Mouse (Mus musculus) midbrain, embryonic 15.5 days (tissue): Measurements from ENCODE around the gene Slc30a9. TPM values are rescaled to one million over a fixed set of nuclear protein-coding genes. Genes with fewer than 3 reads are reported as not detected.

Experiments used
- ATAC-seq: fragments of 200-750 bp; cut with Nextera tagmentation; replicated peaks from 2 replicates; pipeline ENCODE4 v1.8.0; 2017; ENCODE audit warnings: moderate TSS enrichment
- H3K27ac ChIP-seq: fragments of 300-500 bp; sonication (generic); 2 replicates; pipeline ENCODE4 v1.5.1; 2015; ENCODE audit warnings: mild to moderate bottlenecking, inconsistent platforms
- H3K27me3 ChIP-seq: fragments of 300-500 bp; sonication (generic); replicated peaks from 2 replicates; pipeline ENCODE4 v1.6.1; 2015; ENCODE audit warnings: inconsistent platforms
- H3K36me3 ChIP-seq: fragments of 300-500 bp; sonication (generic); replicated peaks from 2 replicates; pipeline ENCODE4 v1.6.1; 2015; ENCODE audit warnings: inconsistent platforms
- H3K4me1 ChIP-seq: fragments of 300-500 bp; sonication (generic); 2 replicates; pipeline ENCODE4 v1.6.1; 2015; ENCODE audit warnings: inconsistent platforms
- H3K4me2 ChIP-seq: fragments of 300-500 bp; sonication (generic); 2 replicates; pipeline ENCODE4 v1.6.1; 2015; ENCODE audit warnings: inconsistent platforms, mild to moderate bottlenecking, moderate library complexity
- H3K4me3 ChIP-seq: fragments of 300-500 bp; sonication (generic); 2 replicates; pipeline ENCODE4 v1.5.1; 2015; ENCODE audit warnings: mild to moderate bottlenecking, inconsistent platforms
- H3K9ac ChIP-seq: fragments of 300-500 bp; sonication (generic); 2 replicates; pipeline ENCODE4 v1.6.1; 2015; ENCODE audit warnings: mild to moderate bottlenecking, inconsistent platforms
- H3K9me3 ChIP-seq: fragments of 300-500 bp; sonication (generic); 2 replicates; pipeline ENCODE4 v1.6.1; 2016; ENCODE audit warnings: inconsistent platforms
- WGBS: fragments of 180-500 bp; shearing (Covaris S2); methylation state at CpG from one replicate; pipeline ENCODE4 v1.1.7; 2015; ENCODE audit warnings: mixed read lengths; 5-methylcytosine and 5-hydroxymethylcytosine counted together
- polyA plus RNA-seq: library from polyadenylated mRNA; unstranded; fragments of >200 nt; fragmentation: Nextera tagmentation; extraction: Ambion mirVana; gene quantifications from 2 replicates; pipeline ENCODE4 v1.2.1, GENCODE M21; 2015

Gene Slc30a9
- polyA plus RNA-seq, 1 experiment from 2014 or later, result 158 TPM

DNA sequence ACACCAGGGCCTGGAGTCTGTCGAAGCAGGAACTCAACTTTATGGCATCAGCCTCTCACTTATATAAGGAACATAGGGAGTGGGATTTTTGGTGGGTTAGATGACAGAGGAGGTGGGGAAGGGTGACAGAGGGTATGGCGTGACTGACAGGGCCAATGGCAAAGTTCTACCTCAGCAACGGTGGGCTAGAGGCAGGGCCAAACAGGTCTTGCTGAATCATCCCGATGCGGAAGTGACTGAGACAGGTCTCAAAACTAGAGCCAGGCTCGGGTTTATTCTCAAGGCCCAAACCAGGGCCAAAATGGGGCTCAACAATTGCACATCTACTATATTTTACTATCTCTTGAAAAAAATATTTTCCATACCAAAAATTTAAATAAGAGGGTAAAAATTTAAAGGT lies 34.1 kb downstream of the Slc30a9 start:
- H3K36me3 ChIP-seq, result peaks cover 23% of the 10 kb centered on the region; the same call in 1 of the 2 replicates
- H3K27me3 ChIP-seq, result no peaks in the 10 kb centered on the region
- no peaks in the 10 kb centered on the region for H3K9me3 ChIP-seq
- ATAC-seq, result no peak
- H3K27ac ChIP-seq, result no peak overlapping the region
- no peak overlapping the region for H3K4me2 ChIP-seq
- no peak overlapping the region for H3K4me3 ChIP-seq
- no peak overlapping the region for H3K9ac ChIP-seq
- no peaks in the 10 kb centered on the region for H3K4me1 ChIP-seq
- 93% methylated on average over 6 of the region's 6 CpGs for WGBS

DNA sequence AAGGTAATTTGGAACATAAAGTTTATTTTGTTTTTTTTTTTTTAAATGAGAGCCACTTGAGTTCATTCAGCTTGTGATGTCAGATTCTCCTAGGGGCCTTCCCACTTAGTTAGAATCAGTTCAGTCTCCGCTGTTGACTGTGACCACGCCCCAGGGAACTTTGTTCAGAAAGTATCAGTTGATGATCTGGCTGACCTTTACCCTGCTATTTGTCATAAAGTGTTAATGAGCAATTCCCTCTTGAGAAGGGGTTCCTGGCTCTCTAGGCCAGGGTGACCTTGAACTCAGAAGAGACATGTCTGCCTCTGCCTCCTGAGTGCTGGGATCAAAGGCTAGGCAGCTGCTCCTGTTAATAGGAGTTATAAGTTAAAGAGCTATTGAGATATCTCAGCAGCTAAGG lies 40.3 kb downstream of the Slc30a9 start:
- no peak overlapping the region for H3K4me3 ChIP-seq
- 97% methylated on average over 2 of the region's 2 CpGs for WGBS
- H3K9ac ChIP-seq, result no peak overlapping the region
- ATAC-seq, result no peak
- no peak overlapping the region for H3K4me2 ChIP-seq
- H3K27ac ChIP-seq, result no peak overlapping the region
- no peaks in the 10 kb centered on the region for H3K4me1 ChIP-seq
- H3K27me3 ChIP-seq, result no peaks in the 10 kb centered on the region
- no peaks in the 10 kb centered on the region for H3K9me3 ChIP-seq
- peaks cover 33% of the 10 kb centered on the region; the same call in 1 of the 2 replicates for H3K36me3 ChIP-seq

DNA sequence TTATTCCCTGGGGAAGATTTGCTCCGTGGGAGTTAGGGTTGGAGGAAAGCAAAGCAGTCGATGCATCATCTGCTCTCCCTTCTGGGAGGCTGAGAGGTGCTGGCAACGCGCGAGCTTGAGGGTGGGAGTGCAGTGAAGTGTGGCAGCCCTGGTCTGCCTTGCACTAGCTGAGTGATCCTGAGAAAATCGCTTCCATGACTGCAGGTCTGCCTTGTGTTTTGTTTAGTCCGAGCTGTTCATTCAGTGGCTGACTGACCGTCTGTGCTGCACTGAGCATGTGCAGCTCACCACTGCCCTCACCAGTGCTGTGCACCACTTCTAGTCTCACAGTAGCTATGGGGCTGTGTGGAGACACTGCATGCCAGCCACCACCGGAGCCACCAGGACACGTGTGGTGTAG lies 42.2 kb downstream of the Slc30a9 start:
- Histone ChIP-seq H3K4me3 (no peak overlapping the region), H3K27ac (no peak overlapping the region), H3K27me3 (no peaks in the 10 kb centered on the region), H3K9me3 (no peaks in the 10 kb centered on the region), H3K9ac (no peak overlapping the region), H3K4me1 (no peaks in the 10 kb centered on the region), H3K4me2 (no peak overlapping the region), H3K36me3 (peaks cover 28% of the 10 kb centered on the region; the same call in 1 of the 2 replicates)
- 70% methylated on average over 10 of the region's 10 CpGs for WGBS
- no peak for ATAC-seq

DNA sequence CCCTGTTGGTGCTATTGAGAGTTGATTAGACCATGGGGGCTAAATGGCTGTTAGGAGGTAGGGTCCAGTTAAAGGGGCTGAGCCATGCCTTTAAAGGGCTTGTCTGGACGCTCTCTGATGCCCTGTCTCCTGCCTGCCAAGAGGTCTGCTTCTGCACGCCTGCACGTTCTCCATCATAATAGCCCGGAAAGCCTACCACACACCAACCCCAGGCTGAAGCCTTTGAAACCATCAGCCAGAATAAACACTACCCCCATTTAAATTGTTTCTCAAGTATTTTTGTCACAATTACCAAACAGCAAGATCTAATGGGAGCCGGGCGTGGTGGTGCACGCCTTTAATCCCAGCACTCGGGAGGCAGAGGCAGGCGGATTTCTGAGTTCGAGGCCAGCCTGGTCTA lies 55.6 kb downstream of the Slc30a9 start:
- H3K4me3 ChIP-seq, result no peak overlapping the region
- H3K4me2 ChIP-seq, result no peak overlapping the region
- ATAC-seq, result no peak
- H3K36me3 ChIP-seq, result no peaks in the 10 kb centered on the region
- H3K27me3 ChIP-seq, result no peaks in the 10 kb centered on the region
- WGBS, result 95% methylated on average over 10 of the region's 10 CpGs
- H3K27ac ChIP-seq, result no peak overlapping the region
- H3K9me3 ChIP-seq, result no peaks in the 10 kb centered on the region
- no peaks in the 10 kb centered on the region for H3K4me1 ChIP-seq
- H3K9ac ChIP-seq, result no peak overlapping the region

DNA sequence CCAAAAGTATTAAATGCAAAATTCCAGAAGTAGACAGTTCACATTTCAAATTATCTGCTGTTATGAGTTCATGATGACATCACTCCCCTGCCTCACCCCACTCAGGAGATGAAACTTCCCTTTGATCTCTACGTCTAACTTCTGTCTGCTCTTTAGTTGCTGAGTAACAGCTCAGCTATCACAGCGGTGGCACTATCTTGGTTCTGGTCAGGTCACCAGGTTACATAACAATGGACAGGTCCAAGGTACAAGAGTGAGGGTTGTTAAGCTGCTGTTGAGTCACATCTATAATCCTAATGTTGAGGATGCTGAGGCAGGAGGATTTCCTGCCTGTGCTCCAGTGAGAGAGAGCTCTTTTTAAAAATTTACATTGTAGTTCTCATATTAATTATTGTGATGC lies 56.2 kb downstream of the Slc30a9 start:
- Histone ChIP-seq H3K4me2 (no peak overlapping the region), H3K27ac (no peak overlapping the region), H3K4me1 (no peaks in the 10 kb centered on the region), H3K9ac (no peak overlapping the region), H3K9me3 (no peaks in the 10 kb centered on the region), H3K27me3 (no peaks in the 10 kb centered on the region), H3K36me3 (no peaks in the 10 kb centered on the region), H3K4me3 (no peak overlapping the region)
- whole genome bisulfite sequencing, result 94% methylated on average over 2 of the region's 2 CpGs
- no peak for ATAC-seq

DNA sequence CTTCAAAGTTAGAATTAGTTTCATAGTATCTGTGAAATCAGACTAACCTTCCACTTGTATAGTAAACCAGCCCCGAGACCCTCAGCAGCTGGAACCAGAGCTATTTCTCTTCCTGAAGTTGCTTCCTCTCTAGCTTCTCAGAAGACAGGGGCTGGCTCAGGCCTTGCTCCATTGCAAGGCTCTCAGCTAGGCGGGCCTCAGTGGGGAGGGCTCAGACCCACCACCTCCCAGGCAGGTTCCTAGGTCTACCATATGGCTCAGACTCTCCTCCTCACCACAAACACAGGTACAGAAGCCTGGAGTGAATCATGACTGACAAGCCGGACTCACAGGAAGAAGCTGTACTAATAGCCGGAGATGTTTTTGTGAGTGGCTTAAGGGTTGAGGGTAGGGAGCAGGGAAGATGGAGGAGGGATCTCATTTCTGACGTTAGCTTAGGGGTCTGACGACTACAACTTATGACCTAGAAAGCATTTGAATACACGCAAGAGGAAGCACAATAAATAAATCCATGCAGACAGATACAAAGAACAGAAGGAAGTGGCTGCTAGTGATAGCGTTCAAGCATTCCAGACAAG lies 70.4 kb downstream of the Slc30a9 start:
- Histone ChIP-seq H3K27me3 (no peaks in the 10 kb centered on the region), H3K9ac (no peak overlapping the region), H3K36me3 (no peaks in the 10 kb centered on the region), H3K4me1 (no peaks in the 10 kb centered on the region), H3K27ac (no peak overlapping the region), H3K4me3 (no peak overlapping the region), H3K9me3 (no peaks in the 10 kb centered on the region), H3K4me2 (no peak overlapping the region)
- 89% methylated on average over 8 of the region's 8 CpGs for WGBS
- no peak for ATAC-seq

DNA sequence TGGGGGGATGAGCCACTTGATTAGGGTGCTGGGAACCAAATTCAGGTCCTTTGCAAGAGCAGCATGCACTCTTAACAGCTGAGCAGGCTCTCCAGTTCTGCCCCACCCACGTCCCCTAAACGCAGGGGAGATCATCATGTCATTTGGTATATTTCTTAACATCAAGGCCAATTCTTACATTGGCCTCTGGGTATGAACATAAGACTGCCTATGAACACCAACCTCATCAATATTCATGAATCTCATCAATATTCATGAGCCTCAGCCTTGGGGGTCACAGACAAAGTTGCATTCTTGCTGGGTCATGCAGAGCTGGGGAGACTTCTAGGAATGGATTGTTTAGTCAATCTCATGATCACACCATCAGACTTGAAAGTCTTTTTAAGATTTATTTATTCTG lies 74.9 kb downstream of the Slc30a9 start:
- ATAC-seq, result no peak
- H3K27me3 ChIP-seq, result no peaks in the 10 kb centered on the region
- H3K4me2 ChIP-seq, result no peak overlapping the region
- no peak overlapping the region for H3K27ac ChIP-seq
- no peaks in the 10 kb centered on the region for H3K9me3 ChIP-seq
- no peak overlapping the region for H3K9ac ChIP-seq
- no peak overlapping the region for H3K4me3 ChIP-seq
- no peaks in the 10 kb centered on the region for H3K36me3 ChIP-seq
- H3K4me1 ChIP-seq, result no peaks in the 10 kb centered on the region
- WGBS, result 43% methylated on average over 2 of the region's 2 CpGs

DNA sequence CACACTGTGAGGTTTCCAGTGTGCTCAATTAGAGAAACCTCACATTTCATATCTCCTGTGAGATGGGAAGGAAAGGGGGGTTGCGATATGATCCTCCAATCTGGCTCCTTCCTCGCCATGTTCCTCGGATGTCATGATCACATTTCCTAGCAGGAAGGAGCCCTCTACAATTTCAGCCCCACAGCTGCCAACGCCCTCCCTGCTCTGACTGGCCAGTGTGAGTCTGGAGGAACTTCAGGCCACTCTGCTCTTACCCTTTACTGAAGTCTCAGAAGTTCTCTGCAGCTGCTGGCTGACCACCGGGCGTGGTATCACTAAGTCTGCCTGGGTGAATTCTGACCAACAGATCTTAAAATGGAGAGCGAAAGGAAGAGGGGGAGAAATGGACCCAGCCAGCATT lies 75.8 kb downstream of the Slc30a9 start:
- H3K27me3 ChIP-seq, result no peaks in the 10 kb centered on the region
- WGBS, result 91% methylated on average over 7 of the region's 7 CpGs
- no peak overlapping the region for H3K4me3 ChIP-seq
- H3K9ac ChIP-seq, result no peak overlapping the region
- ATAC-seq, result no peak
- no peaks in the 10 kb centered on the region for H3K9me3 ChIP-seq
- H3K27ac ChIP-seq, result no peak overlapping the region
- no peaks in the 10 kb centered on the region for H3K36me3 ChIP-seq
- H3K4me2 ChIP-seq, result no peak overlapping the region
- no peaks in the 10 kb centered on the region for H3K4me1 ChIP-seq

DNA sequence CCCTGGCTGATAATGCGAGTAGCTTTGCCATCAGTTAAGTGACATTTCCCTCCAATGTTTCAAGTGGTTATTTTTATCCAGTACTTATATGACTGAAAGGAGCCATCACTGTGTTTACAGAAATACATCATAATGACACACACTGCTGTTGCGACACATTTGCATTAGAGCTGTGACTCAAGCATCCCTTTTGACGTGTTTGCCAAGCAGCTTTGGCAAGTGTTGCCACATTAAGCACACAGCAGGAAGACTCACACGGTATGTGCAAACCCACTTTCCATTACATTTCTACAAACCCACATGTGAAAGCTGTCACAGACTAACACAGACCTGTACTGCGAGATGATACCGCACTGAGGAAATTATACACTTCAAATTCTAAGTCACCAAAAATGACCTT lies 87.2 kb downstream of the Slc30a9 start:
- Histone ChIP-seq H3K36me3 (0 out of 2 replicates have a peak, but pooled peaks cover 2% of the 10 kb centered on the region), H3K27ac (no peak overlapping the region), H3K4me1 (no peaks in the 10 kb centered on the region), H3K9me3 (no peaks in the 10 kb centered on the region), H3K4me2 (no peak overlapping the region), H3K9ac (no peak overlapping the region), H3K27me3 (no peaks in the 10 kb centered on the region), H3K4me3 (no peak overlapping the region)
- WGBS, result 86% methylated on average over 6 of the region's 6 CpGs
- ATAC-seq, result no peak

DNA sequence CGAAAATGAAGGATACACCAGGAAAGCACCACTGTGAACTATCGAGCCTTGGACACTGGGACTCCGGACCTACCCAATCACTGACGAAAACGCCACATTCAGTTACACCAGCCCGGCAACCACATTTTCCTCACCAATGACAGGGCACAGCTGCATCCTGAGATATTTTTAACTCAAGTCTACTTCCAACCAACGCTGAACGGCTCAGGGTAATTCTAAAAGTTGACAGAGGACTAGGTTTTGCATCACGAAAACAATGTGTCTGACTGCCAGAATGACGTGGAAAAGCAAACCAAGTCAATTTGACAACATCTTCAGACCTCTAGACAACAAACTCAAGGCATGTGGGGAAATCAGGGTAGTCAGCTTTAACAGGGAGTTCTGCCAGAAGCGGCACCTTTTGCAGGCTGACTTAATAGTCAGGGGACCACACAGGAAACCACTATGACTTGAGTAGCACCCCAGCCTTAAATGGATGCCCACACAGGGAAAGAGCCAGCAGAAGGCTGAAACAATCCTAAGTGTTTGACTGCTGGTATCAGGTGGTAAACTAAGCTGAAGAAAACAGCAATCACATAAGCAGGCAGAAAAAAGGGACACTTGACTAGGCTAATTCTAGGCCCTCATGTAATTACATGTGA lies 88.6 kb downstream of the Slc30a9 start:
- Histone ChIP-seq H3K4me3 (no peak overlapping the region), H3K9me3 (no peaks in the 10 kb centered on the region), H3K27ac (no peak overlapping the region), H3K4me2 (no peak overlapping the region), H3K36me3 (0 out of 2 replicates have a peak, but pooled peaks cover 2% of the 10 kb centered on the region), H3K4me1 (no peaks in the 10 kb centered on the region), H3K9ac (no peak overlapping the region), H3K27me3 (no peaks in the 10 kb centered on the region)
- ATAC-seq, result no peak
- 94% methylated on average over 11 of the region's 11 CpGs for WGBS

DNA sequence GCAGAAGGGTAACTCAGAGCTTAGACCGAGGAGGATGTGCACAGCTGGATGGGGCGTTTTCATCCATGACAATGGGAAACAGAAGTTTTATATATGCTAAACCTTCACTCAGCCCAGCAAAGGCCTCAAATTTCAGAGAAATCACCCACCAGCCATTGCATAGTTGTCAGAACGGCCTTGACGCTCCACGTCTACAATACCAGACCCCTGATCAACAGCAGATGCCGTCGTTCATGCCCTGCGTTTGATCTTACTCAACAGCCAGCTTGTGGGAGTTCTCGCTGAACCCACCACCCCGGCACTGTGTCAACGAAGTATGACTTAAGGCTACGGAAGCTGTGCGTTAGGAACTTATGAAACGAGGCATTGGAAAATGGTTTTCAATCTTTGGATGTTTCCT lies 90.4 kb downstream of the Slc30a9 start:
- Histone ChIP-seq H3K4me2 (no peak overlapping the region), H3K27me3 (no peaks in the 10 kb centered on the region), H3K4me3 (no peak overlapping the region), H3K4me1 (no peaks in the 10 kb centered on the region), H3K27ac (no peak overlapping the region), H3K36me3 (0 out of 2 replicates have a peak, but pooled peaks cover 2% of the 10 kb centered on the region), H3K9me3 (no peaks in the 10 kb centered on the region), H3K9ac (no peak overlapping the region)
- WGBS, result 86% methylated on average over 14 of the region's 14 CpGs
- no peak for ATAC-seq

DNA sequence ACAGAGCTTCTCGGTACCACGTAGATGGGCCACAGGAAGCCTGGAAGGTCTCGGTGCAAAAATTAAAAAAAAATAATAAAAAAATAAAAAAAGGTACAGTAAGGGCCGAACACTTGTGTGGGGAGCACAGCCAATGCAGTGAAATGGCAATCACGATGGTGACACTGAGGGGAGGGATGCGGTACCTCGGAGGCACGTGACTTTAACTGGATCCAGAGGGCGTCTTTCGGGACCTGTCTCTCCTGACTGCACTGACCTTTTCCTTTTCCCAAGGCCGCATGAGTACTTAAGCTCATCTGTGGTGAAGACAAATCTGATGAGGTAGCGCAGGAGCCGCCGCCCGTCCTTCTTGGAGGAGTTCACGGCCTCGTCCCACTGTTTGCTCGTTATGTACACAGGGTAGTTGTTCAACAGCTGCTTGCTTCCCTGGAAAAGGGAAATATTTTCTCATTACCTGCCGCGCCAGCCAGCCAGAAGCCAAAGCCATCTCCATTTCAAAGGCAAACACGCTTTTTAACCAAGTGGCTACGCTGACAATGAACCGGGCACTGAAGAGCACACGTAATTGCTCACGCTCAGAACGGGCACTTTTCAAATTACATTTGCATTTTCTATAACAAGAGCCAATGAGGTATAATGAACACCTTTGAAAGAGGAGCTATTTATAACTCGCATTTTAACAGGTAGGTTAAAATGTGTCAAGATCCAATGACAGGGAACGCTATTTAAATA lies 93.3 kb downstream of the Slc30a9 start:
- ATAC-seq, result peak; percentile 74
- Histone ChIP-seq H3K27ac (peak overlapping the region; percentile 53), H3K4me1 (no peaks in the 10 kb centered on the region), H3K4me3 (0 out of 2 replicates have a peak overlapping the region, but pooled peaks have one; percentile 3), H3K9me3 (no peaks in the 10 kb centered on the region), H3K27me3 (no peaks in the 10 kb centered on the region), H3K9ac (no peak overlapping the region), H3K4me2 (peak overlapping the region; percentile 23), H3K36me3 (0 out of 2 replicates have a peak, but pooled peaks cover 2% of the 10 kb centered on the region)
- 68% methylated on average over 28 of the region's 28 CpGs for WGBS
